Mouse (Mus musculus): Measurements from ENCODE around the gene Ifi214.
"Not testable (repeated sequence)": the region's sequence is repeated elsewhere in the genome, so short reads cannot be mapped to it uniquely, and the experiment has no call there.

Gene Ifi214

DNA sequence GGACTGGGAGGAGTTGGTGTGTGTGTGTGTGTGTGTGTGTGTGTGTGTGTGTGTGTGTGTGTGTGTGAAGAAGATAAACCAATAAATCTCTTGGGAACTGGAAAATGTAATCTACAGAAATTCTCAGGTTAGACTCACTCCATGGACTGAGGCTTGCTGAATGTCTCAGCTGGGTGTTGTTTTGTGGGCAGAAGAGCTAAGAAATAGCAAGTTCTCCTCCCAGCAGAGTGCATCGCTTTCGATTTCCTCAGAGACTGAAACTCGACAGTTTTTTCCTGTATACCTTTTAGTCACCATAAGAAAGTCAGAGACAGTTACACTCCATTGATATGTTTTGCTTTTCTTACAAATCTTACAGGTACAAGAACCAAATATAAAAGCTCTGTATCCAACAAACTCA lies at the start of gene Ifi214:
Ifi214 (minus strand) TSS at position 167 of the 400 bp plus-strand sequence.
- not testable (repeated sequence) for DNase-seq (ENCODE audit: low spot score)

DNA sequence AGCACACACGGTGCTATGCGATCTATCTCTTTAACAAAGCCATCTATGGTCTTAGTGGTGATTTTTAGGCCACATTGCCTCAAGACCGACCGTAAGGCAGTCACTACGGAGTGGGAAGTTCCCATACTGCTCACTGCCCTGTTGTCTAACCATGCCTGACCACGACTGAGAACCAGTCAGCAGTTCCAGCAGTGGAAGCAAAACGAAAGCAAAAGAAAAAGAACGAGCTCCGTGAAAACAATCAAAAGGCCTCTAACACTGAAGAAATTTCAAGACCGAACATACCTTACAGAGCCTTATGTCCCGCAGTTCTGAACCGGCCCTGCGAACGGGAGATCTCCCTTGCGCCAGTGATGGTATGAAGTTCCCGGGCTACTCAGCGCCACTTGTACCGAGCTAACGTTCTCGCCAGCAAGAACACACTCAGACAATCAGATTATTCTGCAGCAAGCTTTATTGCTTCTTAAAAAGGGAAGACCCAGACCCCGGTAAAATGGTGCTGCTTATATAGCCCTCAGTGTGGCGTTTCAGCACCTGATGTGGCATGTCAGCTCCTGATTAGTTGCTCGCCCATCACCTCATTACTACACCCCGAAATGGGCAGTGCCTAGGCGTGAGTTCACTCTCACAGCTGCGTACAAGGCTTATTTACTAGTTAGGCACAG lies 44.3 kb upstream of the Ifi214 start:
- no peak for DNase-seq (ENCODE audit: low spot score)

DNA sequence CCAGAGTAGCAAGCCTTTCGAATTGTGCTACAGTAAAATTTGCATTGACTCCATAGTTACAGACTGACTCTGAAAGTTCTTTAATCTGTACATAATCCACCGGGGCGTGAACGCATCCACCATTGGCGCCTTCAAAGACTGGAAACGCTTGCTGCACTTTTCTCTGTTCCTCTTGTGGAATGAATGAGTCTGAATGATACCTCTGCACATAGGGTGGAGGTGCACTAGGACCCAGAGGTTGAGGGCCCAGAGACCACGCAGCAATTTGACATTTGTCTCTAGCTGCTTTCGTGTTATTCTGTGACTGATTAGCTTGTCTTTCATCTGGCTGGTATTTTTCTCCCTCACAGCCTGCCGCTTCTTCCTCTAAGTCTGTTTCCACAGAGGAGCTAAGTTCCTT lies 43.3 kb upstream of the Ifi214 start:
- no peak for DNase-seq (ENCODE audit: low spot score)

DNA sequence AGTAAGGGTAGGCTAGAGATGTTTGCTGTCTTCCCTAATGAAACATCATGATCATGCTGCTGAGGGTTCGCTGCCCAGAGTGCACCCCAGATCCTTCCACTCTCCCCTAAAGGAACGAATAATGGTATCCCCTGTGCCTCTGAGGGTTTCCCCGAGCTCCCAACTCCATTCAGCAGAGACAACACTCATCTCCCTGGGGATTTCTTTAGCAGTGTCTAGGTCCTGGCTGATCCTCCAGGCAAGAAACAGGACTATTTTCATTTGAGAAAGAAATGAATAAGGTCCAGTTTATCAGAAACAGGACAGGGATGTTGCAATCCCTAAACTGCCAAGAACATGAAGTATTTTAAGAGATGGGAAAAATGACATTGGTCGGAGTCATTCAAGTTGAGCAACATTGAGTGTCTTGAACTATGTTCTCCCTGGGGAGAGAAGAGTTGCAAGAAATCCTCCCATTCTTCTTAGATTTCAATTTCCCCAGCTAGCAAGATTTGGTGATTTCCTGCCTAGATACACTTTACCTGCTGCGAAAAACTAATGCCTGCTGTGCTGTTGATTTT lies 14.8 kb upstream of the Ifi214 start:
- DNase-seq (ENCODE audit: low spot score) = not testable (repeated sequence)

DNA sequence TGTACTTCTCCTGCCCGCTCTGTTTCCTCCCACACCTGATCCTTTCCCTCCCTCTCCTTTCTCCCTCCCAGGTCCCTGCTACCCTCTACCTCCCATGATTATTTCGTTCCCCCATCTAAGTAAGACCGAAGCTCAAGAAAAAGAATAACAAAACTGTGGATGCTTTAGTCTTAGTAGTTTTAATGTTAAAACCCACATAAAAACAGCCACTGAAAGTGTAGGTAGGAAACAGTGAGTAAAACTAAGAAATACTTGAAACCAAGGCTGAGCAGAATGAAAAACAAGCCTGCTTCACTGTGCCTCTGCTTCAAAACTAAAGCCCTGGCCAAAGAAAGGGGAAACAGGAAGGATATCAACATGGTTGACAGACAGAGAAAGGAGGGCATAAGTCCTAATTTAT lies 13.0 kb upstream of the Ifi214 start:
- DNase-seq (ENCODE audit: low spot score) = not testable (repeated sequence)

DNA sequence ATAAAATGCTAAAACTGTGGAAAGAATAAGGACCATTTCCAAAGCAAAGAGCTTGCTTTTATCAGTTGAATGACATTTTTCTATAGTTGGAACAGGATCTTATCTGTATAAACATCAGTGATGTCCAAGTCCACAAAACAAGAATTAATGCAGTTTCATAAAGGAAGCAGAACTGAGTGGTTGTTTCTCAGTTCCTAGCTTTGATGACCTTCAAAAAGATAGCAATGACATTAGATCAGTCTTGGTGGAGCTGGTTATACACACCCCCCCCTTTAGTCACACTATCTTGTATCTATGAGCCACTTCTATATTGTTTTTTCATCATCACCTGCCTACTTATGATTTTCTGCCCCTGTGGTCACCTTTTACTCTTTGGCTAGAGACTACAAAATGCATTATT lies 14.3 kb downstream of the Ifi214 start:
- no peak for DNase-seq (ENCODE audit: low spot score)

DNA sequence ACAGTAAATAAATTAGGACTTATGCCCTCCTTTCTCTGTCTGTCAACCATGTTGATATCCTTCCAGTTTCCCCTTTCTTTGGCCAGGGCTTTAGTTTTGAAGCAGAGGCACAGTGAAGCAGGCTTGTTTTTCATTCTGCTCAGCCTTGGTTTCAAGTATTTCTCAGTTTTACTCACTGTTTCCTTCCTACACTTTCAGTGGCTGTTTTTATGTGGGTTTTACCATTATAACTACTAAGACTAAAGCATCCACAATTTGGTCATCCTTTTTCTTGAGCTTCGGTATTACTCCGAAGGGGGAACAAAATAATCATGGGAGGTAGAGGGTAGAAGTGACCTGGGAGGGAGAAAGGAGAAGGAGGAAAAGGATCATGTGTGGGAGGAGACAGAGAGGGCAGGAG lies 25.2 kb downstream of the Ifi214 start:
- DNase-seq (ENCODE audit: low spot score) = not testable (repeated sequence)

DNA sequence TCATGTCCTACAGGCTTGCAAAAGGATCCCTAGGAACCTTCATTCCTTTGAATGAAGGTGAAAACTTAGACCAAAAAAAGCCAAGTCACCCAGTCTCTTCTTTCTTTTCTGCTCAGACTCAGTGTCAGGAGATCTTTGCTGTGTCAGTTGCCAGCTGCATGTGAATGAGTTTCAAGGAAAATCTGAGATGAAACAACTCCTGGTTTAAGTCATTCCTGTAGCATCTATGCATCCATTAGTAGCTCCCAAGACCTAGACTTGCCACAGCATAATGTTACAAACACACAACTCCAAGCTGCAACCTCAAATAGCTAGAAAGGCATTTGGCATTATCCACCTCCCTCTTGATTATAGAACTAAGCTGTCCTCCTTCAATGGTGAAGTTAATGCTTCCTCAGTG lies 44.3 kb downstream of the Ifi214 start:
- DNase-seq (ENCODE audit: low spot score) = not testable (repeated sequence)

DNA sequence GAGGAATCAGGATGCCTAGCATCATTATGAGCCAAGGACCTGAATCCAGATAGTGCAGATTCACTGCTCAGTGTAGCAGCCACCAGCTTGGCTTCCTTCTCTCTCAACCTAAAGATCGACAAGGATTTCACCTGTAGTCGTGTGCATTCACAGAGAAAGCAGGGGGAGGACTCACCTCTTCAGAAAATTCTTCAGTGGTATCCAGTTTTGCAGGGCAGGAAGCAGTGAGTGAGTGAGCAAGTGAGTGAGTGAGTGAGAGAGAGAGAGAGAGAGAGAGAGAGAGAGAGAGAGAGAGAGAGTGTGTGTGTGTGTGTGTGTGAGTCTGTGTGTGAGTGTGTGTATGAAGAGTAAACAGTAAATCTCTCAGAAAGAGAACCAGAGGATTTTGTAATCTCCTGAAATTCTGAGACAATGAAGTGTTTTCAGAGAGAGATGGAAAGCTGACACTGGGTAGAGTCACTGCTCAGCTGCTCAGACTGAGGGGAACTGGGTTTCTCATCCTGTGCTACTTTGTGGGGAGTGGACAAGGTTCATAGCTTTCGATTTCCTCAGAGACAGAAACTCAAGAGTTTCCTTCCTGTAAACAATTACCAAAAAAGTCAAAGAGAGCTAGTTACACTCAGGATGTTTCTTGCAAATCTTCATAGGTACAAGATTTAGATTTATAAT lies 44.8 kb downstream of the Ifi214 start, which contains the start of gene Ifi206:
Ifi206 (minus strand) TSS at position 230 of the 669 bp plus-strand sequence.
- DNase-seq (ENCODE audit: low spot score) = not testable (repeated sequence)

DNA sequence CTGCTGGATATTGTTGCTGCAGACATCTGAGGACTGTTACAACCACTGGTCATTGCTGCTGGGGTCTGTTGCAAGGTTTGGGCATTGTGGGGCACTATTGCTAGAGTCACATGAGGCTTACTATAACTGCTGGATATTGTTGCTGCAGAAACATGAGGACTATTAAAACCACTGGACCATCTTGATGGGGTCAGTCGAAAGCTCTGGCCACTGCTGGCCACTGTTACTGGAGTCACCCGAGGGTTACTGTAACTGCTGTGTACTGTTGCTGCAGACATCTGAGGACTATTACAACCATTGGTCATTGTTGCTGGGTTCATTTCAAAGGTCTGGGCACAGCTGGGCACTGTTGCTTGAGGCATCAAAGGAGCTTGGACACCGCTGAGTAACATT lies 54.6 kb downstream of the Ifi214 start:
- not testable (repeated sequence) for DNase-seq (ENCODE audit: low spot score)

DNA sequence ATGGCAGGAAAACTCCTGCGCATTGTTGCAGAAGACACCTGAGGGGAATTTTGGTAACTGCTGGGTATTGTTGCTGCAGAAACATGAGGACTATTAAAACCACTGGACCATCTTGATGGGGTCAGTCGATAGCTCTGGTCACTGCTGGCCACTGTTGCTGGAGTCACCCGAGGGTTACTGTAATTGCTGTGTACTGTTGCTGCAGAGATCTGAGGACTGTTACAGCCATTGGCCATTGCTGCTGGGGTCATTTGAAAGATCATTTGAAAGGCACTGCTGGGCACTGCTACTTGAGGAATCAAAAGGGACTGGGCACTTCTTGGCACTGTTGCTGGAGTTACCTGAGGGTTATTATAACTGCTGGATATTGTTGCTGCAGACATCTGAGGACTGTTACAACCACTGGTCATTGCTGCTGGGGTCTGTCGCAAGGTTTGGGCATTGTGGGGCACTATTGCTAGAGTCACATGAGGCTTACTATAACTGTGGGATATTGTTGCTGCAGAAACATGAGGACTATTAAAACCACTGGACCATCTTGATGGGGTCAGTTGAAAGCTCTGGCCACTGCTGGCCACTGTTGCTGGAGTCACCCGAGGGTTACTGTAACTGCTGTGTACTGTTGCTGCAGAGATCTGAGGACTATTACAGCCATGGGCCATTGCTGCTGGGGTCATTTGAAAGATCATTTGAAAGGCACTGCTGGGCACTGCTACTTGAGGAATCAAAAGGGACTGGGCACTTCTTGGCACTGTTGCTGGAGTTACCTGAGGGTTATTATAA lies 55.2 kb downstream of the Ifi214 start:
- DNase-seq (ENCODE audit: low spot score) = not testable (repeated sequence)

Data from ovary, postnatal 36 days (tissue).